14 mouse cellular contexts compared by ENCODE assay signal in genomic region chr4:99654621-99655296, GRCm38 (mm10). TPM values are rescaled to one million over a fixed set of nuclear protein-coding genes. Genes with fewer than 3 reads are reported as not detected.
DNase-seq lines count a peak whose midpoint lies in the region; ATAC-seq and TF ChIP-seq lines count a peak whose summit lies in the region.
"Had no signal": no experiment of that assay in that cellular context is flagged by ENCODE, and none has a peak within 500 bp of the region (broad histone marks: within the 10 kb centered on the region; RNA-seq: fewer than 3 reads in every experiment).

No protein-coding gene starts in this region.

- TF ChIP-seq POLR2A in cerebellum, adult 2 months (IDR thresholded peaks at IDR 0.05; ENCODE audit: borderline replicate concordance, insufficient read depth, low read length) = no peak

- no peaks in the 10 kb centered on the region for H3K9me3 ChIP-seq in liver, embryonic 11.5 days (ENCODE audit: control insufficient read depth, low read length)
- H3K9me3 ChIP-seq in embryonic facial prominence, embryonic 11.5 days (replicated peaks; ENCODE audit: control insufficient read depth, low read length) = no peaks in the 10 kb centered on the region
- H3K9me3 ChIP-seq in neural tube, embryonic 14.5 days (ENCODE audit: control insufficient read depth, low read length) = no peaks in the 10 kb centered on the region
- H3K9me3 ChIP-seq: heart, embryonic 12.5 days; lung, embryonic 15.5 days; midbrain, embryonic 12.5 days had no signal

- peak; percentile 4 to 23 for DNase-seq in cerebellum, adult 2 months
- no peak for DNase-seq in cerebellum, adult 9-10 months
- peak; percentile 33 for DNase-seq in liver, embryonic 11.5 days (ENCODE audit: low spot score)
- no peak for DNase-seq in liver
- DNase-seq in embryonic facial prominence, embryonic 11.5 days (ENCODE audit: low spot score) = peak; percentile 29
- DNase-seq in adrenal gland, adult 8-10 months = no peak
- DNase-seq in thymus, postnatal 0 days (ENCODE audit: low spot score) = no peak

- TF ChIP-seq CTCF in cerebellum, adult 2 months (IDR thresholded peaks at IDR 0.05; ENCODE audit: borderline replicate concordance, insufficient read depth, low read depth, low read length) = no peak

- H3K4me3 ChIP-seq in cerebellum, adult 2 months (replicated peaks; ENCODE audit: insufficient read depth, low read depth, low read length) = no peak overlapping the region
- no peak overlapping the region for H3K4me3 ChIP-seq in liver, embryonic 11.5 days (ENCODE audit: low read depth, low read length)
- H3K4me3 ChIP-seq in embryonic facial prominence, embryonic 11.5 days (ENCODE audit: low read depth, low read length) = no peak overlapping the region
- peak overlapping the region; percentile 18 for H3K4me3 ChIP-seq in neural tube, embryonic 14.5 days (ENCODE audit: low read depth, low read length)
- H3K4me3 ChIP-seq: heart, embryonic 12.5 days had no signal

- no peak overlapping the region for H3K9ac ChIP-seq in liver, embryonic 11.5 days (ENCODE audit: low read depth, low read length)
- H3K9ac ChIP-seq in embryonic facial prominence, embryonic 11.5 days (replicated peaks; ENCODE audit: low read length) = no peak overlapping the region
- H3K9ac ChIP-seq in neural tube, embryonic 14.5 days (replicated peaks; ENCODE audit: low read depth, low read length) = 0 out of 2 replicates have a peak overlapping the region, but pooled peaks have one; percentile 21
- H3K9ac ChIP-seq: heart, embryonic 12.5 days; lung, embryonic 15.5 days; midbrain, embryonic 12.5 days had no signal

- H3K4me1 ChIP-seq in cerebellum, adult 2 months (ENCODE audit: control insufficient read depth, insufficient read depth, low read length) = no peaks in the 10 kb centered on the region
- H3K4me1 ChIP-seq in liver, embryonic 11.5 days (replicated peaks; ENCODE audit: control insufficient read depth, insufficient read depth, low read length) = peaks cover 5% of the 10 kb centered on the region; the same call in 1 of the 2 replicates
- no peaks in the 10 kb centered on the region; the same call in 1 of the 2 replicates for H3K4me1 ChIP-seq in embryonic facial prominence, embryonic 11.5 days (ENCODE audit: control insufficient read depth, insufficient read depth, low read length)
- H3K4me1 ChIP-seq in neural tube, embryonic 14.5 days (ENCODE audit: control insufficient read depth, insufficient read depth, low read length) = peaks cover 4% of the 10 kb centered on the region; the same call in 1 of the 2 replicates

- H3K36me3 ChIP-seq in liver, embryonic 11.5 days (ENCODE audit: control insufficient read depth, insufficient read depth, low read length) = no peaks in the 10 kb centered on the region
- H3K36me3 ChIP-seq in embryonic facial prominence, embryonic 11.5 days (replicated peaks; ENCODE audit: control insufficient read depth, insufficient read depth, low read depth, low read length) = no peaks in the 10 kb centered on the region
- no peaks in the 10 kb centered on the region for H3K36me3 ChIP-seq in neural tube, embryonic 14.5 days (ENCODE audit: control insufficient read depth, insufficient read depth, low read length)
- H3K36me3 ChIP-seq: G1E; heart, embryonic 12.5 days; lung, embryonic 15.5 days; midbrain, embryonic 12.5 days had no signal

- no peak for ATAC-seq in liver, embryonic 11.5 days (replicated peaks; ENCODE audit: low FRiP score)
- no peak for ATAC-seq in embryonic facial prominence, embryonic 11.5 days (replicated peaks; ENCODE audit: insufficient number of reproducible peaks, low FRiP score, low TSS enrichment, low read depth)
- no peak for ATAC-seq in neural tube, embryonic 14.5 days (ENCODE audit: low read depth)
- ATAC-seq: inflammation-experienced regulatory T-cells, adult 6 months had no signal

- no peak overlapping the region for H3K27ac ChIP-seq in cerebellum, adult 2 months (ENCODE audit: insufficient read depth, low read length)
- no peak overlapping the region for H3K27ac ChIP-seq in liver, embryonic 11.5 days (ENCODE audit: low read depth, low read length)
- H3K27ac ChIP-seq in embryonic facial prominence, embryonic 11.5 days (replicated peaks; ENCODE audit: low read depth, low read length) = no peak overlapping the region
- H3K27ac ChIP-seq in neural tube, embryonic 14.5 days (ENCODE audit: low read depth, low read length) = peak overlapping the region; percentile 34; the same call in 1 of the 2 replicates
- H3K27ac ChIP-seq: lung, embryonic 15.5 days; midbrain, embryonic 12.5 days had no signal

- peaks cover 46% of the 10 kb centered on the region; the same call in 1 of the 2 replicates for H3K27me3 ChIP-seq in cerebellum, adult 2 months (ENCODE audit: control insufficient read depth, insufficient read depth, low read length)
- peaks cover 97% of the 10 kb centered on the region for H3K27me3 ChIP-seq in liver, embryonic 11.5 days (replicated peaks; ENCODE audit: control insufficient read depth, insufficient read depth, low read length)
- peaks cover 71% of the 10 kb centered on the region for H3K27me3 ChIP-seq in embryonic facial prominence, embryonic 11.5 days (ENCODE audit: control insufficient read depth, insufficient read depth, low read length)
- H3K27me3 ChIP-seq in neural tube, embryonic 14.5 days (ENCODE audit: control insufficient read depth, insufficient read depth, low read length) = peaks cover 36% of the 10 kb centered on the region

- H3K4me2 ChIP-seq in liver, embryonic 11.5 days = no peak overlapping the region
- no peak overlapping the region for H3K4me2 ChIP-seq in embryonic facial prominence, embryonic 11.5 days (ENCODE audit: low read depth, low read length)
- H3K4me2 ChIP-seq in neural tube, embryonic 14.5 days (ENCODE audit: low read depth, low read length) = peak overlapping the region; percentile 29

- 5% methylated on average over 27 of the region's 27 CpGs for WGBS in cerebellum, adult 2 months
- WGBS in liver, embryonic 11.5 days = 4% methylated on average over 27 of the region's 27 CpGs
- WGBS in embryonic facial prominence, embryonic 11.5 days = 1% methylated on average over 27 of the region's 27 CpGs
- under 1% methylated on average over 27 of the region's 27 CpGs for WGBS in neural tube, embryonic 14.5 days

RNA-seq across cellular contexts. Expression of gene Foxd3, which starts 1.3 kb away (rescaled TPM):
- 0.18 and 0.30 TPM in 2 replicates for polyA plus RNA-seq in cerebellum, adult 2 months (2012; rRNA removed)
- polyA plus RNA-seq in liver, embryonic 11.5 days (2014; fragmentation: Nextera tagmentation; extraction: Ambion mirVana) = 0.07 and 0.10 TPM in 2 replicates
- polyA plus RNA-seq in embryonic facial prominence, embryonic 11.5 days (2014; fragmentation: Nextera tagmentation; extraction: Ambion mirVana) = 1.0 and 1.7 TPM in 2 replicates
- 2.5 and 3.2 TPM in 2 replicates for polyA plus RNA-seq in neural tube, embryonic 14.5 days (2014; fragmentation: Nextera tagmentation; extraction: Ambion mirVana)
- under 1 TPM; 0.21 to 0.86 (median 0.60) TPM for total RNA-seq in adrenal gland, adult 8-10 months (2022)
- polyA plus RNA-seq in thymus, postnatal 0 days (2015; fragmentation: Nextera tagmentation; extraction: Ambion mirVana) = 0.05 TPM in 1 of 2 replicates, not detected in the other
- total RNA-seq: G1E; left cerebral cortex, postnatal 14 days had no signal
- polyA plus RNA-seq: G1E; heart, embryonic 12.5 days; inflammation-experienced regulatory T-cells, adult 6 months had no signal

Comparison
In these comparisons a context has a peak if more than half of its experiments do, and no peak if none do; other contexts are left out.
1. DNase-seq: peak in cerebellum, adult 2 months (2 of 2), liver, embryonic 11.5 days (single experiment) and embryonic facial prominence, embryonic 11.5 days (single experiment); none in cerebellum, adult 9-10 months (single experiment), liver (single experiment), adrenal gland, adult 8-10 months (single experiment) and thymus, postnatal 0 days (single experiment).